Mouse (Mus musculus) testis, adult 2 months (tissue): Measurements from ENCODE around the gene Prrxl1.

ENCODE experiments used
- CTCF ChIP-seq: fragments of 200-500 bp; IDR thresholded peaks from 2 replicates; pipeline ENCODE4 v1.5.1; 2012; ENCODE audit warnings: low read depth, mild to moderate bottlenecking, inconsistent platforms, low read length, moderate library complexity; ENCODE audit not compliant: control insufficient read depth, insufficient read depth, insufficient replicate concordance
- POLR2A ChIP-seq: fragments of 200-500 bp; IDR thresholded peaks from 2 replicates; pipeline ENCODE4 v1.6.1; 2012; ENCODE audit warnings: low read depth, mild to moderate bottlenecking, inconsistent platforms, low read length, moderate library complexity; ENCODE audit not compliant: control insufficient read depth

GRCm38 (mm10) chr14:32684735-32685105 is 85.5 kb downstream of the Prrxl1 start:
- TF ChIP-seq POLR2A (no peak), CTCF (no peak)
